ENCODE assay signal across 15 mouse cellular contexts in the genomic region with DNA sequence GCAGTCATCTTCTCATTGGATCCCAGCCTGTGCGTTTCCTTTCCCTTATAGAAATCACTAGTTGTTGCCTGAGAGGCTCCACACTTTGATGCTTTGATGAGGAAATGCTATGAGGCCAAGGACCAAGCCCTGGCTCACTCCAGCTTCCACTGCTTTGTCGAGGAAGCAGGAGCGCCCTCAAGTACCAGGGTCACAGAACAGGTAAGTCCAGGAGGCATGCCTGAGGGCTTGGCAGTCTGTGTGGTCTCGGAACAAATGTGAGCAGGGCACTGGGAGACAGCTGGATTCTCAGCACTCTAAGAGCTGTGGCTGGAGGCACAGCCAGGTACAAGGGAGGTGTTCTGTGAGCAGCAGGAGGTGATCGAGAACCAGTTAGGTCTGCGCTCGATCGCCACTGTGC.
"Had no signal": no experiment of that assay in that cellular context is flagged by ENCODE, and none has a peak within 500 bp of the region (broad histone marks: within the 10 kb centered on the region; RNA-seq: fewer than 3 reads in every experiment).

No protein-coding gene starts in this region.

- ATAC-seq: intestine, postnatal 0 days; liver, postnatal 0 days had no signal

- H3K4me1 ChIP-seq: neural tube, embryonic 12.5 days had no signal

- H3K9me3 ChIP-seq: neural tube, embryonic 12.5 days; neural tube, embryonic 15.5 days had no signal

- DNase-seq: kidney, adult 2 months; layer of hippocampus, postnatal 36 days; liver, postnatal 0 days; midbrain, embryonic 14.5 days; right cerebral cortex, adult 18-20 months; right cerebral cortex, postnatal 14 days; right cerebral cortex, postnatal 4 days; thymus, postnatal 36 days had no signal

- H3K27ac ChIP-seq: kidney, postnatal 0 days; left cerebral cortex, adult 2 months; liver, embryonic 14.5 days; neural tube, embryonic 12.5 days; neural tube, embryonic 15.5 days had no signal

- H3K4me2 ChIP-seq: midbrain, embryonic 11.5 days; neural tube, embryonic 12.5 days; neural tube, embryonic 15.5 days had no signal

- H3K4me3 ChIP-seq: left cerebral cortex, adult 2 months; neural tube, embryonic 12.5 days; neural tube, embryonic 15.5 days had no signal

- H3K36me3 ChIP-seq: neural tube, embryonic 12.5 days; neural tube, embryonic 15.5 days had no signal

- H3K9ac ChIP-seq: liver, embryonic 14.5 days; liver, postnatal 0 days; neural tube, embryonic 12.5 days; neural tube, embryonic 15.5 days had no signal

- H3K27me3 ChIP-seq: neural tube, embryonic 12.5 days; neural tube, embryonic 15.5 days had no signal
